Mouse (Mus musculus) hindbrain, postnatal 0 days (tissue): ENCODE data around the gene Serpina12. TPM values are rescaled to one million over a fixed set of nuclear protein-coding genes. Genes with fewer than 3 reads are reported as not detected.

Source experiments
- ATAC-seq: fragments of 200-750 bp; cut with Nextera tagmentation; 2 replicates; pipeline ENCODE4 v1.8.0; 2017; ENCODE audit warnings: mild to moderate bottlenecking, moderate TSS enrichment, moderate library complexity
- DNase-seq: peaks from one replicate; pipeline ENCODE4 v3.0.0-alpha.2; 2015; ENCODE audit warnings: low spot score
- H3K27ac ChIP-seq: fragments of 300-500 bp; sonication (generic); 2 replicates; pipeline ENCODE4 v1.5.1; 2014; ENCODE audit warnings: mild to moderate bottlenecking
- H3K27me3 ChIP-seq: fragments of 300-500 bp; sonication (generic); 2 replicates; pipeline ENCODE4 v1.6.1; 2014; ENCODE audit warnings: low read length, mixed read lengths; ENCODE audit not compliant: insufficient read depth
- H3K36me3 ChIP-seq: fragments of 300-500 bp; sonication (generic); 2 replicates; pipeline ENCODE4 v1.6.1; 2014; ENCODE audit warnings: low read length, mixed read lengths; ENCODE audit not compliant: insufficient read depth
- H3K4me1 ChIP-seq: fragments of 300-500 bp; sonication (generic); 2 replicates; pipeline ENCODE4 v1.6.1; 2014; ENCODE audit warnings: antibody characterized with exemption, low read length, mixed read lengths; ENCODE audit not compliant: insufficient read depth
- H3K4me2 ChIP-seq: fragments of 300-500 bp; sonication (generic); 2 replicates; pipeline ENCODE4 v1.6.1; 2014; ENCODE audit warnings: low read depth, mild to moderate bottlenecking, low read length, moderate library complexity, mixed read lengths
- H3K4me3 ChIP-seq: fragments of 300-500 bp; sonication (generic); 2 replicates; pipeline ENCODE4 v1.5.1; 2014; ENCODE audit warnings: low read length
- H3K9ac ChIP-seq: fragments of 300-500 bp; sonication (generic); replicated peaks from 2 replicates; pipeline ENCODE4 v1.6.1; 2014; ENCODE audit warnings: mild to moderate bottlenecking, low read length, moderate library complexity, mixed read lengths
- H3K9me3 ChIP-seq: fragments of 300-500 bp; sonication (generic); 2 replicates; pipeline ENCODE4 v1.6.1; 2016; ENCODE audit warnings: low read length, mixed read lengths
- CTCF ChIP-seq: IDR thresholded peaks from 2 replicates; pipeline ENCODE4 v1.5.1; 2016; ENCODE audit warnings: antibody characterized with exemption, control low read depth, low read depth
- WGBS: fragments of 180-500 bp; shearing (Covaris S2); extraction: QIAGEN DNeasy Blood & Tissue Kit; methylation state at CpG from one replicate; pipeline ENCODE4 v1.1.7; 2014; 5-methylcytosine and 5-hydroxymethylcytosine counted together
- polyA plus RNA-seq: library from polyadenylated mRNA; unstranded; fragments of >200 nt; fragmentation: Nextera tagmentation; extraction: Ambion mirVana; gene quantifications from 2 replicates; pipeline ENCODE4 v1.2.1, GENCODE M21; 2015
- total RNA-seq: library from RNA; depleted of rRNA; stranded (reverse); fragments of >200 nt; gene quantifications from 2 replicates; pipeline ENCODE4 v1.2.3, GENCODE M21; 2014; rRNA removed

Gene Serpina12
- total RNA-seq (not detected in 2 replicates), polyA plus RNA-seq (not detected in 2 replicates)

DNA sequence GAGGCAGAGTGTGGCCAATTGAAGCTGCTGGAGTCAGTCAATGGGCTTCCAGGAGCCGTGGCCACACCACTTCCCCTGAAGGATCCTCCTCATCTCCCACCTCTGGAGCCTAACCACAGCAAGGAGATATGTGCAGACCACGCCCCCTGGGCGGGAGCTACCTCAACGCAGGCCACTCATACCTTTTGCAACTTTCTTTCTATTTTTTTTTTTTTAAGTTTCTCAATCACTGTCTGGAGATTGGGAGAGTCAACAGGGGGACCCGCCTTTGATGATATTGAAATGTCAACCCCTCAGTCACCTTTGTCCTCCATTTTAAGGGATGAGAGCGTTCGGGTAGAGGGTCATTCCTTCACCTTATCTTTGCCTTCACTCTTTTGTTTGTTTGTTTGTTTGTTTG, at the start of gene Serpina12:
Serpina12 (minus strand) TSS at position 101 of the 400 bp plus-strand sequence.
- Histone ChIP-seq H3K9me3 (no peaks in the 10 kb centered on the region), H3K4me3 (no peak within 1 kb of the TSS)
- no peak for TF ChIP-seq CTCF

GRCm38 (mm10) chr12:104091303-104091702, 47.1 kb upstream of the Serpina12 start:
- H3K4me3 ChIP-seq: no peak overlapping the region
- 86% methylated on average over 1 of the region's 1 CpGs for WGBS
- H3K4me2 ChIP-seq: no peak overlapping the region
- H3K27ac ChIP-seq: no peak overlapping the region
- no peaks in the 10 kb centered on the region for H3K27me3 ChIP-seq
- ATAC-seq (no peak), DNase-seq (no peak)
- TF ChIP-seq CTCF: no peak
- no peaks in the 10 kb centered on the region for H3K36me3 ChIP-seq
- no peaks in the 10 kb centered on the region for H3K4me1 ChIP-seq
- no peaks in the 10 kb centered on the region for H3K9me3 ChIP-seq
- no peak overlapping the region for H3K9ac ChIP-seq

More for the DNA sequence above, at the start of gene Serpina12:
- H3K4me1 ChIP-seq: no peaks in the 10 kb centered on the region
- H3K27me3 ChIP-seq: no peaks in the 10 kb centered on the region
- ATAC-seq (no peak), DNase-seq (no peak)
- no peaks in the 10 kb centered on the region for H3K36me3 ChIP-seq
- WGBS: 91% methylated on average over 7 of the region's 7 CpGs
- no peak within 1 kb of the TSS for H3K4me2 ChIP-seq
- no peak within 1 kb of the TSS for H3K9ac ChIP-seq
- H3K27ac ChIP-seq: no peak within 1 kb of the TSS

DNA sequence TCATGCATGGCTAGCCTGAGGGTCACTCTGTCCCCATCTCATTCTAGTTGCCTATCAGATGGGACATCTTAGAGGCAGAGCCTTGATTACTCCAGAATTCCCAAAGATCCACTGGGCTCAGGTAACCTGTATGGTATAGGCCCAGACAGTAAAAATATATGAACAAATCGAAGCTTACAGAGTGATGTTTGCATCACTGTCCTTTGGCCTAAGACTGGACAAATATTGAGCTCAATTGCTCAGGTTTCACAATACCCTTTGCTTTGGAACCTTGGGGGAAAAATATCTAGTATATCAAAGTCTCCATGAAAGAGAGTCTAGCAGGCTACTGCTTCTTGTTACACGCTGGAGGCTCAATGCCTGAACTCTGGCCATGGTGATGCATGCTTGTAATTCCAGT, 45.9 kb upstream of the Serpina12 start:
- WGBS: 84% methylated on average over 2 of the region's 2 CpGs

GRCm38 (mm10) chr12:104072286-104072685, 28.0 kb upstream of the Serpina12 start:
- Histone ChIP-seq H3K4me1 (no peaks in the 10 kb centered on the region), H3K9ac (no peak overlapping the region), H3K27ac (no peak overlapping the region), H3K9me3 (no peaks in the 10 kb centered on the region), H3K36me3 (no peaks in the 10 kb centered on the region), H3K27me3 (no peaks in the 10 kb centered on the region), H3K4me2 (no peak overlapping the region), H3K4me3 (no peak overlapping the region)
- no peak for TF ChIP-seq CTCF
- ATAC-seq (no peak), DNase-seq (no peak)
- WGBS: 57% methylated on average over 5 of the region's 5 CpGs

More for the DNA sequence above, 45.9 kb upstream of the Serpina12 start:
- no peak for ATAC-seq
- H3K36me3 ChIP-seq: no peaks in the 10 kb centered on the region
- DNase-seq: no peak
- H3K4me2 ChIP-seq: no peak overlapping the region
- H3K27ac ChIP-seq: no peak overlapping the region
- no peaks in the 10 kb centered on the region for H3K9me3 ChIP-seq
- no peak for TF ChIP-seq CTCF
- no peak overlapping the region for H3K9ac ChIP-seq
- H3K27me3 ChIP-seq: no peaks in the 10 kb centered on the region
- H3K4me3 ChIP-seq: no peak overlapping the region
- no peaks in the 10 kb centered on the region for H3K4me1 ChIP-seq

DNA sequence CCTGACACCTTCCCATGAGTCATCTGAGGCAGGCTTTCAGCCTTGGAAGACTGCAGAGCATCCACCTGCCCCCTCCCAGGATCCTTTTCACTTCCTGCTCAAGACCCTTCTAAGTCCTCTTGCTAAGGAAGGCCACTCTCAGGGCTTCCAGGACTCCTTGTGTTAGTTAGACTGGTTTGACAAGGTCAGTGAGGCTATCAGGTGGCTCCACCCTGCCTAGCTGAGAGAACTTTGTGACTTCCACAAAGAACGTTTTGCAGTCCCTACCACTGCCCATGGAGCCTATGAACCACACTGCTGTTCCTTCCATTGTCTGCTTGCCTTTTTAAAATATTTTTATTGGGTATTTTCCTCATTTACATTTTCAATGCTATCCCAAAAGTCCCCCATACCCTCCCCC, 27.5 kb upstream of the Serpina12 start:
- no peak for TF ChIP-seq CTCF
- DNase-seq (no peak), ATAC-seq (no peak)
- H3K36me3 ChIP-seq: no peaks in the 10 kb centered on the region
- no peak overlapping the region for H3K4me2 ChIP-seq
- H3K27me3 ChIP-seq: no peaks in the 10 kb centered on the region
- 48% methylated on average over 1 of the region's 1 CpGs for whole genome bisulfite sequencing
- no peaks in the 10 kb centered on the region for H3K4me1 ChIP-seq
- H3K9ac ChIP-seq: no peak overlapping the region
- no peak overlapping the region for H3K4me3 ChIP-seq
- no peak overlapping the region for H3K27ac ChIP-seq
- no peaks in the 10 kb centered on the region for H3K9me3 ChIP-seq

DNA sequence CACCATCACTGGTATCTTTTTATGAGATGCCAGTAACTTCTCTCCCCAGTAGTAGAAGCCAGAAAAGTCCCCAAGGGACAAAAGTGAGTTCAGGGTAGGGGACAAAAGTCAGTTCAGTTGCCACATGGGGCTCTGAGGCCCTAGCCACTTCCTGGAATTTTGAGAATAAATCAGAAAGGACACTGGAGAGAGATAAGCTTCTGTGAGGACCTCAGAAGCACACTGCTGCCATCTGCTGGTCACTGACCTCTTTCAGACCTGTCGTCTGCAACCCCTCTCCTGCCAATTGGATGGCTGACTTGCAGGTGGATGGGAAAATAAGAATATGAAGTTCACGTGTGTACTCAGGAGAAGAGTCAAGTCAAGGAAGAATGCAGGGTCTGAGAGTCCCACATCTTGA, 25.4 kb upstream of the Serpina12 start:
- Histone ChIP-seq H3K4me1 (no peaks in the 10 kb centered on the region), H3K27ac (no peak overlapping the region), H3K4me2 (no peak overlapping the region), H3K4me3 (no peak overlapping the region), H3K36me3 (no peaks in the 10 kb centered on the region), H3K9me3 (no peaks in the 10 kb centered on the region), H3K27me3 (no peaks in the 10 kb centered on the region), H3K9ac (no peak overlapping the region)
- DNase-seq (peak; percentile 94), ATAC-seq (0 out of 2 replicates have a peak, but pooled peaks have one; percentile 17)
- TF ChIP-seq CTCF: peak; percentile 88
- WGBS: 6% methylated on average over 2 of the region's 2 CpGs

DNA sequence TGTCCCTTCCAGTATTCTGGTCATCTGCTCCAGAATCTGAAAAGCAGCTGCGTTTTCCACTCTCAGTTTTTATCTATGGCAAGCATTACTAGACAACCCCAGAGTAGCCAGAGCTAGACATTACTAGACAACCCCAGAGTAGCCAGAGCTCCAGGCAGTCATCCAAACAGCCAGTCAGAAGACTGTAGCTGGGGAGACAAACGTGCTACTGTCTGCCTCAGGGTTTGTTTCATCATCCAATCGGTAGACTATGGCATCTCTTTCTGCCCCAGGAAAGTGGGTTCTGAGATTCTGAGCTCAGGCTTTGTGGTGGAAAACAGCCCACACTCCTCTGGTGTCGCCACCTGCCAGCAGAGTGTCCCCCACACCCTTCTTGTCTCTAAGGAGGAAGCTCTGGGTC, 23.3 kb upstream of the Serpina12 start:
- Histone ChIP-seq H3K27me3 (no peaks in the 10 kb centered on the region), H3K4me2 (peak overlapping the region; percentile 47), H3K9ac (0 out of 2 replicates have a peak overlapping the region, but pooled peaks have one; percentile 24), H3K27ac (peak overlapping the region; percentile 56; the same call in 1 of the 2 replicates), H3K4me3 (peak overlapping the region; percentile 23), H3K36me3 (no peaks in the 10 kb centered on the region), H3K9me3 (no peaks in the 10 kb centered on the region), H3K4me1 (no peaks in the 10 kb centered on the region)
- ATAC-seq (peak; percentile 91), DNase-seq (peak; percentile 87)
- TF ChIP-seq CTCF: 0 out of 2 replicates have a peak, but pooled peaks have one; percentile 10
- 16% methylated on average over 4 of the region's 4 CpGs for WGBS
